Mouse (Mus musculus): ENCODE measurements around the gene Cds1.

Cds1 gene

GRCm38 (mm10) chr5:101764554-101765347 is at the start of gene Cds1:
Cds1 (plus strand) TSS chr5:101765130.
- CTCF ChIA-PET, result no interaction called here

GRCm38 (mm10) chr5:101724216-101724615 is 40.7 kb upstream of the Cds1 start:
- CTCF ChIA-PET, result no interaction called here

- CTCF ChIA-PET, result no interaction called here
Observed at GRCm38 (mm10) chr5:101724756-101725155, 40.2 kb upstream of the Cds1 start.

- CTCF ChIA-PET, result no interaction called here
Observed at GRCm38 (mm10) chr5:101725703-101726102, 39.2 kb upstream of the Cds1 start.

- CTCF ChIA-PET, result no interaction called here
Observed at GRCm38 (mm10) chr5:101726371-101726770, 38.6 kb upstream of the Cds1 start.

- CTCF ChIA-PET, result no interaction called here
Observed at GRCm38 (mm10) chr5:101728304-101728905, 36.5 kb upstream of the Cds1 start.

GRCm38 (mm10) chr5:101737341-101737740 is 27.6 kb upstream of the Cds1 start:
- CTCF ChIA-PET, result no interaction called here

GRCm38 (mm10) chr5:101740471-101741223 is 24.3 kb upstream of the Cds1 start:
- CTCF ChIA-PET, result no interaction called here

- CTCF ChIA-PET, result no interaction called here
Observed at GRCm38 (mm10) chr5:101741224-101741591, 23.7 kb upstream of the Cds1 start.

- CTCF ChIA-PET, result no interaction called here
Observed at GRCm38 (mm10) chr5:101742014-101742413, 22.9 kb upstream of the Cds1 start.

GRCm38 (mm10) chr5:101742425-101742824 is 22.5 kb upstream of the Cds1 start:
- CTCF ChIA-PET, result no interaction called here

- CTCF ChIA-PET, result no interaction called here
Observed at GRCm38 (mm10) chr5:101744886-101745285, 20.0 kb upstream of the Cds1 start.

- CTCF ChIA-PET, result no interaction called here
Observed at GRCm38 (mm10) chr5:101753680-101754079, 11.2 kb upstream of the Cds1 start.

- CTCF ChIA-PET, result no interaction called here
Observed at GRCm38 (mm10) chr5:101757669-101758068, 7.3 kb upstream of the Cds1 start.

- CTCF ChIA-PET, result interaction anchor here (0.5 kb wide), 1 partner anchor 155 kb away, joined by 4 read pairs; no protein-coding TSS in a partner anchor
Observed at GRCm38 (mm10) chr5:101761685-101762084, 3.2 kb upstream of the Cds1 start.

GRCm38 (mm10) chr5:101763571-101763970 is 1.4 kb upstream of the Cds1 start:
- CTCF ChIA-PET, result no interaction called here

GRCm38 (mm10) chr5:101765390-101765901 is 516 bp downstream of the Cds1 start:
- CTCF ChIA-PET, result no interaction called here

- CTCF ChIA-PET, result interaction anchor here (0.5 kb wide), 1 partner anchor 11 kb away, joined by 10 read pairs; no protein-coding TSS in a partner anchor
Observed at GRCm38 (mm10) chr5:101766248-101766647, 1.3 kb downstream of the Cds1 start.

GRCm38 (mm10) chr5:101767086-101767485 is 2.2 kb downstream of the Cds1 start:
- CTCF ChIA-PET, result no interaction called here

- CTCF ChIA-PET, result no interaction called here
Observed at GRCm38 (mm10) chr5:101767486-101767885, 2.6 kb downstream of the Cds1 start.

- CTCF ChIA-PET, result no interaction called here
Observed at GRCm38 (mm10) chr5:101768558-101768957, 3.6 kb downstream of the Cds1 start.

GRCm38 (mm10) chr5:101772621-101773020 is 7.7 kb downstream of the Cds1 start:
- CTCF ChIA-PET, result no interaction called here

GRCm38 (mm10) chr5:101775262-101775661 is 10.3 kb downstream of the Cds1 start:
- CTCF ChIA-PET, result no interaction called here
